Mouse (Mus musculus) embryonic facial prominence, embryonic 13.5 days (tissue): ENCODE measurements around the gene Abhd5. TPM values are rescaled to one million over a fixed set of nuclear protein-coding genes. Genes with fewer than 3 reads are reported as not detected.

ENCODE experiments used
- ATAC-seq: fragments of 200-750 bp; cut with Nextera tagmentation; 2 replicates; pipeline ENCODE4 v1.8.0; 2017; ENCODE audit warnings: low read depth; ENCODE audit not compliant: insufficient number of reproducible peaks, insufficient read depth, low FRiP score, low TSS enrichment
- H3K27ac ChIP-seq: fragments of 300-500 bp; sonication (generic); 2 replicates; pipeline ENCODE4 v1.5.1; 2015; ENCODE audit warnings: moderate library complexity, mild to moderate bottlenecking, inconsistent platforms
- H3K27me3 ChIP-seq: fragments of 300-500 bp; sonication (generic); 2 replicates; pipeline ENCODE4 v1.6.1; 2015; ENCODE audit warnings: mild to moderate bottlenecking, inconsistent platforms
- H3K36me3 ChIP-seq: fragments of 300-500 bp; sonication (generic); 2 replicates; pipeline ENCODE4 v1.6.1; 2015; ENCODE audit warnings: mild to moderate bottlenecking, inconsistent platforms
- H3K4me1 ChIP-seq: fragments of 300-500 bp; sonication (generic); 2 replicates; pipeline ENCODE4 v1.6.1; 2015; ENCODE audit warnings: inconsistent platforms
- H3K4me2 ChIP-seq: fragments of 300-500 bp; sonication (generic); 2 replicates; pipeline ENCODE4 v1.6.1; 2015; ENCODE audit warnings: moderate library complexity, mild to moderate bottlenecking, inconsistent platforms
- H3K4me3 ChIP-seq: fragments of 300-500 bp; sonication (generic); 2 replicates; pipeline ENCODE4 v1.5.1; 2015; ENCODE audit warnings: mild to moderate bottlenecking, inconsistent platforms
- H3K9ac ChIP-seq: fragments of 300-500 bp; sonication (generic); 2 replicates; pipeline ENCODE4 v1.6.1; 2015; ENCODE audit warnings: mild to moderate bottlenecking, inconsistent platforms
- H3K9me3 ChIP-seq: fragments of 300-500 bp; sonication (generic); 2 replicates; pipeline ENCODE4 v1.6.1; 2016; ENCODE audit warnings: inconsistent platforms
- WGBS: fragments of 180-500 bp; shearing (Covaris S2); methylation state at CpG from one replicate; pipeline ENCODE4 v1.1.7; 2015; ENCODE audit warnings: mixed read lengths; 5-methylcytosine and 5-hydroxymethylcytosine counted together
- polyA plus RNA-seq: library from polyadenylated mRNA; unstranded; fragments of >200 nt; fragmentation: Nextera tagmentation; extraction: Ambion mirVana; gene quantifications from 2 replicates; pipeline ENCODE4 v1.2.1, GENCODE M21; 2015

Abhd5 gene
- polyA plus RNA-seq, 1 experiment from 2014 or later, result 33.4 TPM

DNA sequence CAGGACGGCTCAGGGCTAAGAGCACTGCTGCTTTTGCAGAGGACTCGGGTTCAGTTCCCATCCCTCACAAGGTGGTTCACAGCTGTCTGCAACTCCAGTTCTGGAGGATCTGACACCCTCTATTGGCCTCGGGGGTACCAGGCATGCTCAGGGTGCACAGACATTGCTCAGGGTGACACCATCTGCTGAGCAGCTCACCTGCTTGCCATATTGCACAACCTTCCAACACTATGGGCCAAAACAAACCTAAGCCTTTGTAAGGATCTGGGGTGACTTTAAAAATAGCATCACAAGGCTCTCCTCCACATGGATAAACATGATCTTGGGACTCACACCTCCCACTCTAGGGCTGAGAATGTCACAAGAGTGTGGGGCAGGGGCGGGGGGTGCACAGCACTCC, 30.8 kb upstream of the Abhd5 start:
- H3K9me3 ChIP-seq, result no peaks in the 10 kb centered on the region
- no peak overlapping the region for H3K27ac ChIP-seq
- H3K36me3 ChIP-seq, result no peaks in the 10 kb centered on the region
- H3K27me3 ChIP-seq, result no peaks in the 10 kb centered on the region
- 89% methylated on average over 4 of the region's 4 CpGs for WGBS
- no peak overlapping the region for H3K4me2 ChIP-seq
- no peak overlapping the region for H3K4me3 ChIP-seq
- H3K4me1 ChIP-seq, result peaks cover 1% of the 10 kb centered on the region; the same call in 1 of the 2 replicates
- no peak for ATAC-seq
- no peak overlapping the region for H3K9ac ChIP-seq

DNA sequence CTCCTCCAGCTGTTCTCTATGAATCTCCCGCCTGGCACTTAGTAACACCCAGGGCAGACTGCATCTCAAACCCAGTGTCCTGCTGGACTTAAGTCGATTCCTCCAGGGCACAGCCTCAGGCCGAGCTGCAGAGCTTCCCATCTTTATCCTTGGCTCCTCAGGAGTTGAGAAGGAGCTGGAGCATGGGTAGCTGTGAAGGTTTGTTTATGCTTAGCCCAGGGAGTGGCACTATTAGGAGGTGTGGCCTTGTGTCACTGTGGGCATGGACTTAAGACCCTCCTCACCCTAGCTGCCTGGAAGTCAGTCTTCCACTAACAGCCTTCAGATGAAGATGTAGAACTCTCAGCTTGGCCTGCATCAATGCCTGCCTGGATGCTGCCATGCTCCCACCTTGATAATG, 29.1 kb upstream of the Abhd5 start:
- WGBS, result 69% methylated on average over 3 of the region's 3 CpGs
- no peak for ATAC-seq
- Histone ChIP-seq H3K4me3 (no peak overlapping the region), H3K4me1 (no peaks in the 10 kb centered on the region), H3K9me3 (no peaks in the 10 kb centered on the region), H3K27ac (no peak overlapping the region), H3K36me3 (no peaks in the 10 kb centered on the region), H3K9ac (no peak overlapping the region), H3K4me2 (no peak overlapping the region), H3K27me3 (no peaks in the 10 kb centered on the region)

DNA sequence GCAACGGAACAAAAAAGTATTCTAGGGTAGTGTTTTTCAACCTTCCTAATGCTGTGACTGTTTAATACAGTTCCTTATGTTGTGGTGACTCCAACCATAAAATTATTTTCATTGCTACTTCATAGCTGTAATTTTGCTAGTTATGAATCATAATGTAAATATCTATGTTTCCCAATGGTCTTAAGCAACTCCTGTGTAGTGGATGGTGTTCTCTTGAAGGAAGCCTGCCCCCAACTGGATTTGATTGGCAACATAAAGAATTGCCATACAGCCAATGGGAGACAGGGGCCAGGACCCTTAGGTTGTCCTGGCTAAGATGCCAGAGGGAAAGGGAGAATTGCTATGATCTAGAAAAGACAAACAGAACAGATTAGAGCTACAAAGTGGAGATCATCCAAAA, 25.4 kb upstream of the Abhd5 start:
- WGBS, result 92% methylated on average over 1 of the region's 1 CpGs
- no peak overlapping the region for H3K9ac ChIP-seq
- no peak overlapping the region for H3K4me2 ChIP-seq
- no peak for ATAC-seq
- no peaks in the 10 kb centered on the region for H3K36me3 ChIP-seq
- no peaks in the 10 kb centered on the region for H3K4me1 ChIP-seq
- no peak overlapping the region for H3K27ac ChIP-seq
- no peak overlapping the region for H3K4me3 ChIP-seq
- H3K9me3 ChIP-seq, result no peaks in the 10 kb centered on the region
- H3K27me3 ChIP-seq, result no peaks in the 10 kb centered on the region

DNA sequence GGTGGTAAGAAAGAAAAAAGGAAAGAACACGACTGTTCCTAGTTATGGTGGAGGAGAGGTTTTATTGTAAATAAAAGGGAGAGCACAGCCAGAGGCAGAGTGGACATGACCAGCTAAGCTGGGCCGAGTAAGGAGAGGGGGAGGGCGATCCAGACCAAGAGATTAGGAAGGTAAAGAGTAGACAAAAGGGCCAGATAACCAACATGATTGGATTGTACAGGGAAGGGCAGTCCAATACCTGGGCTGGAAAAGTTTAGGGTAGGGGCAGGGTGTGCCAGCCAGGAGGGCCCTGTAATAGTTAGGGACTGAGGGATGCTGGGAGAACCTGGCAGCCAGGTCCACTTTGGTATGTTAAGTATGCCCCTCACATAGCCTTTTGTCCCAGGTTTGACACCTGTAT, 23.2 kb upstream of the Abhd5 start:
- Histone ChIP-seq H3K36me3 (no peaks in the 10 kb centered on the region), H3K4me3 (no peak overlapping the region), H3K4me2 (no peak overlapping the region), H3K9ac (no peak overlapping the region), H3K4me1 (no peaks in the 10 kb centered on the region), H3K27me3 (no peaks in the 10 kb centered on the region), H3K9me3 (no peaks in the 10 kb centered on the region), H3K27ac (no peak overlapping the region)
- no peak for ATAC-seq
- WGBS, result 63% methylated on average over 3 of the region's 3 CpGs

DNA sequence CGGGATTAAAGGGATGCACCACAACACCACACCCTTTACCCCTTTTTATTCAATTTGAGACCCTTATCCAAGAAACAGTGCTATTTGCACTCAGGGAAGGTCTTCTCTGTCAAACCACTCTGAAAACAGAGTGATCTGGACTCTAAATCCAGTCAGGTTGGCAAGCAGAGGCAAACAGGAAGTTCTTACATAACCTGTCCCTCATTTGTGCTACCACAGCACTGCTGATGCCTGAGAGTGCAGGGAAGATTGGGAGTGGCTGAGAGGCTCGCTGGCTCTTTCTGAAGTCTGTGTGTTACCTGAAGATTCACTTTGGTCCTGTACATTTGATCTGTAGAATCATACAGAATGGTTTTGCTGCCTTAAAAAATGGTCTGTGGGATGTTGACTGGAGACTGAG, 14.7 kb upstream of the Abhd5 start:
- 70% methylated on average over 2 of the region's 2 CpGs for WGBS
- no peak overlapping the region for H3K4me3 ChIP-seq
- no peak for ATAC-seq
- H3K9ac ChIP-seq, result no peak overlapping the region
- no peak overlapping the region for H3K4me2 ChIP-seq
- no peaks in the 10 kb centered on the region for H3K4me1 ChIP-seq
- H3K9me3 ChIP-seq, result no peaks in the 10 kb centered on the region
- H3K27ac ChIP-seq, result no peak overlapping the region
- no peaks in the 10 kb centered on the region for H3K27me3 ChIP-seq
- no peaks in the 10 kb centered on the region for H3K36me3 ChIP-seq

DNA sequence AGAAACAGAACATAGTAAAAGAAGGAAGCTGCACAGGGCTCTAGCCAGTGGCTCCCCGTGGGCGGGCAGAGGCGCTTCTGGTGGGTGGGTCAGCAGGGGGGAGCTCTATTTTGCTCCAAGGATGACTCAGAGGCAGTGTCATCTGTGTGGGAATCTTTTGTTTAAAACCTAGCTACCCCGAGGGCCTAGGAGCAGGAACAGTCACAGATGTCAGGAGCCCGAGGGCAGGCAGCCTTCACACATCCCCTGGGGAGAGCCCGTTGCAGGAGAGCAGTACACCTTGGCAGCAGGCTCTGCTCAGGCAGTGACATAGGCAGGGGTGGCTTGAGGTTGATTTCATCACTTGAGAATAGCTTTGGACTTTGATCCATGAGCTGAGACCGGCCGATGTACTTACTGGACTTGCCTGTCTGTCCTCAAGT, 13.9 kb upstream of the Abhd5 start:
- Histone ChIP-seq H3K4me1 (no peaks in the 10 kb centered on the region), H3K9ac (no peak overlapping the region), H3K4me3 (no peak overlapping the region), H3K4me2 (no peak overlapping the region), H3K9me3 (no peaks in the 10 kb centered on the region), H3K36me3 (no peaks in the 10 kb centered on the region), H3K27me3 (no peaks in the 10 kb centered on the region), H3K27ac (no peak overlapping the region)
- WGBS, result 42% methylated on average over 8 of the region's 8 CpGs
- no peak for ATAC-seq

DNA sequence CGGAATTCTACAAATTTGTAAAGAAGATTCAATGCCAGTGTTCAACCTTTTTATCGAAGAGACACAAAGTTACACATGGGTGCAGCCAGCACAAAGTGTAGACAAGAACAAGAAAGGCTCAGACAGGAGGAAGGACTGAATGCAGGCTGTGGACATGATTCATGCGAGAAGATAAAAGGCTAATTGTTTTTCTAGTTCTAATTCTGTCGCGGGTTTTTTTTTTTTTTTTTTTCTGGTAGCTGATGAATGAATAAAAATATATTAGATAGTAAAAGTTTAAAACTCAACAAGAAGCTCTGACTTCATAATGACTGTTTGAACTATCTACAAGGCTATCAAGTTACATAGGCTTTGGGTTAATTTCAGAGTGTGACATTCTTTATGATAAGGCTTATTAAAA, 11.4 kb upstream of the Abhd5 start:
- Histone ChIP-seq H3K9me3 (no peaks in the 10 kb centered on the region), H3K36me3 (no peaks in the 10 kb centered on the region), H3K27ac (no peak overlapping the region), H3K27me3 (no peaks in the 10 kb centered on the region), H3K4me1 (no peaks in the 10 kb centered on the region), H3K4me2 (no peak overlapping the region), H3K9ac (no peak overlapping the region), H3K4me3 (no peak overlapping the region)
- no peak for ATAC-seq
- WGBS, result 67% methylated on average over 5 of the region's 5 CpGs

DNA sequence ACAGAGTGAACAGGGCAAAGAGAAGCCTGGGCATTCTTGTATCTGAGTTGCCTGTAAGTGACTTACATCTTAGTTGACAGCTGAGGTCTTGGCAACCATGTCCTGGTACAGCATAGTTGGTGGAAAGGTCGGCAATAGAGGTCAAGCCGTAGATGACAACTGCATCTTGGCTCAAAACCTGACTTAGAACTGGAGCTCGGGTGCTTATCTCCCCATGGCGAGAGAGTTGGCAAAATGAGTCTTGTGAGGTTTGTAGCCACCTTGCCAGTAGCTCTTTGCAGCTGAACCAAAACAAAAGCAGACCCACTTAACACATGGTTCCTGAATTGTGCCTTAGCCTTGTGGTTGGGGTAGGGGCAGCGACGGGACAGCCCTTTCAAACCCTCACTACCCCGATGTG, 8.0 kb upstream of the Abhd5 start:
- H3K36me3 ChIP-seq, result no peaks in the 10 kb centered on the region
- WGBS, result 86% methylated on average over 7 of the region's 7 CpGs
- no peak overlapping the region for H3K27ac ChIP-seq
- H3K9ac ChIP-seq, result no peak overlapping the region
- H3K9me3 ChIP-seq, result no peaks in the 10 kb centered on the region
- no peak overlapping the region for H3K4me2 ChIP-seq
- H3K4me1 ChIP-seq, result no peaks in the 10 kb centered on the region
- no peak for ATAC-seq
- H3K4me3 ChIP-seq, result no peak overlapping the region
- no peaks in the 10 kb centered on the region for H3K27me3 ChIP-seq

DNA sequence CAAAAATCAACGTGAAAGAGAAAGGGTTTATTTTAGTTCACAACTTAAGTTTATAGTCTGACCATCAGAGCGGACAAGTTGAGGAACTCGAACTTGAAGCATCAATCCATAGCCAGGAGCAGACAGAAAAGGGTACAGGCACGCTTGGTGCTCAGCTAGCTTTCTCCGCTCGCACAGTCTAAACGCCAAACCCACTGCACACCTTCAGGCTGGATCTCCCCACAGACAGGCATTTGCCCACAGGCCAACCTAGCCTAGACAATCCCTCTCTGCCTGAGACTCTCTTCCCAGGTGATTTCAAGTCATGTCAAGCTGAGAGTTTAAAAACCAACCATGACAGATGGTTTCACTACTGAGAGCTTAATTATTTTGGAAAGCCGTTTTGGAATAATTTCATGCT, 6.8 kb upstream of the Abhd5 start:
- no peaks in the 10 kb centered on the region for H3K27me3 ChIP-seq
- WGBS, result 70% methylated on average over 8 of the region's 8 CpGs
- H3K4me1 ChIP-seq, result no peaks in the 10 kb centered on the region
- H3K9ac ChIP-seq, result no peak overlapping the region
- H3K27ac ChIP-seq, result no peak overlapping the region
- no peaks in the 10 kb centered on the region for H3K36me3 ChIP-seq
- H3K9me3 ChIP-seq, result no peaks in the 10 kb centered on the region
- no peak for ATAC-seq
- H3K4me2 ChIP-seq, result no peak overlapping the region
- no peak overlapping the region for H3K4me3 ChIP-seq

DNA sequence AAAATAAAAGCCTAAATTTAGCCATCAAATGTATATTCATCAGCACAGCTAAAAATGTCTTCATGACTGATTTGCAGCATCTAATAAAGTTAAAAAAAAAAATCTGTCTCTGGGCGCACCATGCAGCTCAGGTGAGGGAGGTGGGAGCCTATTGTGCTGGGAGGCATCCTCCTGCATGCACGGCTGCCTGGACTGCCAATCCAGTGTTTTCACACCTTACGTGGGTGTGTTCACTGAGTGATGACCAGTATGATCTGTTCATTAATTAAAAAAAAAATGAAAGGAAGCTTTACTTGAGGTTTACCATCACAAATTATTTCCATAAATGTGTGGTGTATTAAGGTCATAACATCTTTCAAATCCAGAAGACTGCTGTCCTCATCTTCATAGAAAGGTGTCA, 6.1 kb upstream of the Abhd5 start:
- Histone ChIP-seq H3K4me1 (no peaks in the 10 kb centered on the region), H3K27me3 (no peaks in the 10 kb centered on the region), H3K9ac (no peak overlapping the region), H3K4me2 (no peak overlapping the region), H3K27ac (no peak overlapping the region), H3K36me3 (no peaks in the 10 kb centered on the region), H3K9me3 (no peaks in the 10 kb centered on the region), H3K4me3 (no peak overlapping the region)
- ATAC-seq, result no peak
- 73% methylated on average over 3 of the region's 3 CpGs for WGBS

DNA sequence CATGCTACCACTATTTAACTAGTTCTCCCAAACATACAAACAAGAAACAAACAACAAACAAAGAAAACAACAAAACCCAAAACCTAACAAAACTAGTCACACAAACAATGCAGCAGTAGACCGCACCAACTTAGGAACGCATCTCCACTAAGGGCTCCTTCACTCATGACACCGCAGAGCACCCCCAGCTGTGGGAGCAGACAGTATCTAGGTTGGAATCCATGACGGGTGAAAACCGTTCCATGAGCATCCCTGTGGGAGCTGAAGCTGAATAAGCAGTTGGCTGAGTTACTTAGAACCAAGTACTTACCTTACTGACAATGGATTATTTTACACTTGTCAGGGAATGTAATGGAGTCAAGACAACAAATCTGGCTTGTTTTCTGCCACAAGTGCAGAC, 5.3 kb upstream of the Abhd5 start:
- Histone ChIP-seq H3K27me3 (no peaks in the 10 kb centered on the region), H3K9ac (no peak overlapping the region)
- no peak for ATAC-seq

DNA sequence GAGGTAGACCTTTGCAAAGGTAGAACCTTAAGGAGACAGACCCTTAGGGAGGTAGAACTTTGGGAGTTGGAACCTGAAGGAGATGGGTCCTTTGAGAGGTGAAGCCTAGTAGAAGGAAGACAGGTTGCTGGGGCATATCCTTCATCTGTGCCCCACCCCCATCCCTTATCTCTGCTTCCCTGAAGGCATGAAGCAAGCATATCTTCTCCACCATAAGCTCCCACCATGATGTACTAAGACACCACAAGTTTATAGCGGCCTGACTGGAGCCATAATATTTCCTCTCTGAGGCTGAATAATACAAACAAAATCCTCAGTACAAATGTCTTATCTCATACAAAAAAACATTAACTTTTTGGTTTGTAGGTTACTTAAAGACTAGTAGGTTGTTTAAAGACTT, 3.5 kb upstream of the Abhd5 start:
- 94% methylated on average over 1 of the region's 1 CpGs for WGBS
- Histone ChIP-seq H3K4me2 (no peak overlapping the region), H3K27ac (no peak overlapping the region), H3K4me1 (peaks cover 3% of the 10 kb centered on the region; the same call in 1 of the 2 replicates), H3K9me3 (no peaks in the 10 kb centered on the region), H3K9ac (no peak overlapping the region), H3K4me3 (no peak overlapping the region), H3K27me3 (no peaks in the 10 kb centered on the region), H3K36me3 (no peaks in the 10 kb centered on the region)
- no peak for ATAC-seq

More for the DNA sequence above, 5.3 kb upstream of the Abhd5 start:
- Histone ChIP-seq H3K4me1 (no peaks in the 10 kb centered on the region), H3K4me2 (no peak overlapping the region), H3K36me3 (no peaks in the 10 kb centered on the region), H3K4me3 (no peak overlapping the region), H3K27ac (no peak overlapping the region), H3K9me3 (no peaks in the 10 kb centered on the region)
- 80% methylated on average over 5 of the region's 5 CpGs for WGBS

DNA sequence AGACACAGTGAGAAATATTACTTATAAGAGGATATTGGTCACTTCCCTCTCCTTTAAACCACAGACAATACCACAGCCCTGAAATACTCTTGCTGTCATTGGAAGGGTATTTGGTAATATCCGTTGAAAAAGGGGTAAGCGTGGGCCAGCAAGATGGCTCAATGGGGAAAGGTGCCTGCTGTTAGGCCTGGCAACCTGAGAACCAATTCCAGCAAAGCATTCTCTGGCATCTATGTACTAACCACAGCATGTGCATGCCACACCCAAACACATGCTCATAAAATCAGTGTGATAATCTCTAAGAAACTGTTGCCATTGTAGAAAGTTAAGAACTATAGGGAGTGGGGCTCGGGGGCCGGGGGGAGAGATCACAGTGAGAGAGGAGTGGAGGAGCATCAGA, 2.1 kb upstream of the Abhd5 start:
- no peak for ATAC-seq
- no peak overlapping the region for H3K27ac ChIP-seq
- no peaks in the 10 kb centered on the region for H3K9me3 ChIP-seq
- no peak overlapping the region for H3K4me2 ChIP-seq
- H3K27me3 ChIP-seq, result no peaks in the 10 kb centered on the region
- no peak overlapping the region for H3K9ac ChIP-seq
- no peaks in the 10 kb centered on the region for H3K36me3 ChIP-seq
- whole genome bisulfite sequencing, result 90% methylated on average over 4 of the region's 4 CpGs
- H3K4me1 ChIP-seq, result peaks cover 9% of the 10 kb centered on the region; the same call in 1 of the 2 replicates
- H3K4me3 ChIP-seq, result no peak overlapping the region
